Mouse (Mus musculus): ENCODE results near the gene Ssh3. TPM values are rescaled to one million over a fixed set of nuclear protein-coding genes. Genes with fewer than 3 reads are reported as not detected.
A peak's percentile ranks its signal among the peaks of the same experiment; 100 is the strongest.

Ssh3 gene
- polyA plus RNA-seq, 1 experiment from 2014 or later = 2.1 TPM

GRCm38 (mm10) chr19:4240247-4240668 lies 28.7 kb downstream of the Ssh3 start:
- no peak for DNase-seq (ENCODE audit: low spot score, missing footprints)
- H3K9ac ChIP-seq (ENCODE audit: low read length) = no peak overlapping the region
- no peaks in the 10 kb centered on the region for H3K9me3 ChIP-seq (ENCODE audit: control insufficient read depth, low read length)
- H3K27ac ChIP-seq (ENCODE audit: low read depth, low read length) = no peak overlapping the region
- H3K4me2 ChIP-seq = no peak overlapping the region
- no peak for ATAC-seq (ENCODE audit: low FRiP score)
- no peaks in the 10 kb centered on the region for H3K36me3 ChIP-seq (ENCODE audit: control insufficient read depth, insufficient read depth, low read length)
- H3K27me3 ChIP-seq (ENCODE audit: control insufficient read depth, insufficient read depth, low read length) = no peaks in the 10 kb centered on the region
- no peaks in the 10 kb centered on the region for H3K4me1 ChIP-seq (ENCODE audit: control insufficient read depth, insufficient read depth, low read length)
- WGBS = 73% methylated on average over 8 of the region's 8 CpGs
- H3K4me3 ChIP-seq (ENCODE audit: low read depth, low read length) = no peak overlapping the region

GRCm38 (mm10) chr19:4234548-4234947 lies 34.4 kb downstream of the Ssh3 start:
- Histone ChIP-seq H3K9ac (ENCODE audit: low read length) (no peak overlapping the region), H3K4me2 (no peak overlapping the region), H3K36me3 (ENCODE audit: control insufficient read depth, insufficient read depth, low read length) (no peaks in the 10 kb centered on the region), H3K4me3 (ENCODE audit: low read depth, low read length) (no peak overlapping the region), H3K9me3 (ENCODE audit: control insufficient read depth, low read length) (no peaks in the 10 kb centered on the region), H3K4me1 (ENCODE audit: control insufficient read depth, insufficient read depth, low read length) (peaks cover 9% of the 10 kb centered on the region), H3K27ac (ENCODE audit: low read depth, low read length) (no peak overlapping the region), H3K27me3 (ENCODE audit: control insufficient read depth, insufficient read depth, low read length) (peaks cover under 1% of the 10 kb centered on the region; the same call in 1 of the 2 replicates)
- DNase-seq (ENCODE audit: low spot score, missing footprints) = no peak
- ATAC-seq (ENCODE audit: low FRiP score) = no peak
- 81% methylated on average over 4 of the region's 4 CpGs for WGBS

GRCm38 (mm10) chr19:4232651-4233050 lies 36.3 kb downstream of the Ssh3 start:
- Histone ChIP-seq H3K9ac (ENCODE audit: low read length) (peak overlapping the region; percentile 67), H3K27me3 (ENCODE audit: control insufficient read depth, insufficient read depth, low read length) (peaks cover 3% of the 10 kb centered on the region; the same call in 1 of the 2 replicates), H3K4me2 (no peak overlapping the region)

GRCm38 (mm10) chr19:4232186-4232572 lies 36.8 kb downstream of the Ssh3 start:
- DNase-seq (ENCODE audit: low spot score, missing footprints) (no peak), ATAC-seq (ENCODE audit: low FRiP score) (no peak; the same call in 1 of the 2 replicates)
- H3K27ac ChIP-seq (ENCODE audit: low read depth, low read length) = no peak overlapping the region
- H3K9me3 ChIP-seq (ENCODE audit: control insufficient read depth, low read length) = no peaks in the 10 kb centered on the region
- peak overlapping the region; percentile 67 for H3K9ac ChIP-seq (ENCODE audit: low read length)
- WGBS = 80% methylated on average over 2 of the region's 2 CpGs
- peaks cover 9% of the 10 kb centered on the region for H3K4me1 ChIP-seq (ENCODE audit: control insufficient read depth, insufficient read depth, low read length)
- peaks cover 3% of the 10 kb centered on the region; the same call in 1 of the 2 replicates for H3K27me3 ChIP-seq (ENCODE audit: control insufficient read depth, insufficient read depth, low read length)
- H3K4me3 ChIP-seq (ENCODE audit: low read depth, low read length) = peak overlapping the region; percentile 49
- H3K4me2 ChIP-seq = peak overlapping the region; percentile 80
- no peaks in the 10 kb centered on the region for H3K36me3 ChIP-seq (ENCODE audit: control insufficient read depth, insufficient read depth, low read length)

More at GRCm38 (mm10) chr19:4232651-4233050, 36.3 kb downstream of the Ssh3 start:
- no peaks in the 10 kb centered on the region for H3K36me3 ChIP-seq (ENCODE audit: control insufficient read depth, insufficient read depth, low read length)
- ATAC-seq (ENCODE audit: low FRiP score) (no peak), DNase-seq (ENCODE audit: low spot score, missing footprints) (no peak)
- 81% methylated on average over 7 of the region's 7 CpGs for WGBS
- no peaks in the 10 kb centered on the region for H3K9me3 ChIP-seq (ENCODE audit: control insufficient read depth, low read length)
- peaks cover 9% of the 10 kb centered on the region for H3K4me1 ChIP-seq (ENCODE audit: control insufficient read depth, insufficient read depth, low read length)
- no peak overlapping the region for H3K27ac ChIP-seq (ENCODE audit: low read depth, low read length)
- H3K4me3 ChIP-seq (ENCODE audit: low read depth, low read length) = no peak overlapping the region

GRCm38 (mm10) chr19:4231253-4232185 lies 37.5 kb downstream of the Ssh3 start, which contains the start of gene Pold4:
Gene Pold4 (plus strand): TSS chr19:4231899.
- Histone ChIP-seq H3K9ac (ENCODE audit: low read length) (peak within 1 kb of the TSS; percentile 67), H3K27me3 (ENCODE audit: control insufficient read depth, insufficient read depth, low read length) (peaks cover 3% of the 10 kb centered on the region; the same call in 1 of the 2 replicates), H3K4me3 (ENCODE audit: low read depth, low read length) (peak within 1 kb of the TSS; percentile 49), H3K9me3 (ENCODE audit: control insufficient read depth, low read length) (no peaks in the 10 kb centered on the region), H3K4me2 (peak within 1 kb of the TSS; percentile 80), H3K36me3 (ENCODE audit: control insufficient read depth, insufficient read depth, low read length) (no peaks in the 10 kb centered on the region), H3K4me1 (ENCODE audit: control insufficient read depth, insufficient read depth, low read length) (peaks cover 9% of the 10 kb centered on the region), H3K27ac (ENCODE audit: low read depth, low read length) (no peak within 1 kb of the TSS)
- WGBS = 12% methylated on average over 26 of the region's 26 CpGs
- peak; percentile 96 for DNase-seq (ENCODE audit: low spot score, missing footprints)
- peak; percentile 92 for ATAC-seq (ENCODE audit: low FRiP score)

GRCm38 (mm10) chr19:4230415-4230814 lies 38.6 kb downstream of the Ssh3 start:
- Histone ChIP-seq H3K27me3 (ENCODE audit: control insufficient read depth, insufficient read depth, low read length) (peaks cover 3% of the 10 kb centered on the region; the same call in 1 of the 2 replicates), H3K4me1 (ENCODE audit: control insufficient read depth, insufficient read depth, low read length) (peaks cover 9% of the 10 kb centered on the region), H3K4me3 (ENCODE audit: low read depth, low read length) (no peak overlapping the region), H3K36me3 (ENCODE audit: control insufficient read depth, insufficient read depth, low read length) (no peaks in the 10 kb centered on the region), H3K9ac (ENCODE audit: low read length) (no peak overlapping the region), H3K4me2 (no peak overlapping the region), H3K9me3 (ENCODE audit: control insufficient read depth, low read length) (no peaks in the 10 kb centered on the region), H3K27ac (ENCODE audit: low read depth, low read length) (no peak overlapping the region)
- 75% methylated on average over 8 of the region's 8 CpGs for WGBS
- no peak for ATAC-seq (ENCODE audit: low FRiP score)
- DNase-seq (ENCODE audit: low spot score, missing footprints) = no peak

- Histone ChIP-seq H3K9me3 (ENCODE audit: control insufficient read depth, low read length) (no peaks in the 10 kb centered on the region), H3K4me1 (ENCODE audit: control insufficient read depth, insufficient read depth, low read length) (peaks cover 9% of the 10 kb centered on the region), H3K36me3 (ENCODE audit: control insufficient read depth, insufficient read depth, low read length) (no peaks in the 10 kb centered on the region), H3K27ac (ENCODE audit: low read depth, low read length) (no peak overlapping the region), H3K27me3 (ENCODE audit: control insufficient read depth, insufficient read depth, low read length) (peaks cover 3% of the 10 kb centered on the region; the same call in 1 of the 2 replicates), H3K4me3 (ENCODE audit: low read depth, low read length) (no peak overlapping the region), H3K9ac (ENCODE audit: low read length) (no peak overlapping the region), H3K4me2 (no peak overlapping the region)
- WGBS = 49% methylated on average over 9 of the region's 9 CpGs
- DNase-seq (ENCODE audit: low spot score, missing footprints) (peak; percentile 62), ATAC-seq (ENCODE audit: low FRiP score) (no peak)
Observed at GRCm38 (mm10) chr19:4229451-4230076, 39.4 kb downstream of the Ssh3 start.

GRCm38 (mm10) chr19:4228891-4229290 lies 40.1 kb downstream of the Ssh3 start:
- Histone ChIP-seq H3K27ac (ENCODE audit: low read depth, low read length) (no peak overlapping the region), H3K9ac (ENCODE audit: low read length) (no peak overlapping the region), H3K36me3 (ENCODE audit: control insufficient read depth, insufficient read depth, low read length) (no peaks in the 10 kb centered on the region), H3K4me1 (ENCODE audit: control insufficient read depth, insufficient read depth, low read length) (peaks cover 9% of the 10 kb centered on the region), H3K4me2 (no peak overlapping the region), H3K4me3 (ENCODE audit: low read depth, low read length) (no peak overlapping the region), H3K27me3 (ENCODE audit: control insufficient read depth, insufficient read depth, low read length) (peaks cover 3% of the 10 kb centered on the region; the same call in 1 of the 2 replicates), H3K9me3 (ENCODE audit: control insufficient read depth, low read length) (no peaks in the 10 kb centered on the region)
- DNase-seq (ENCODE audit: low spot score, missing footprints) (peak; percentile 64), ATAC-seq (ENCODE audit: low FRiP score) (no peak)
- WGBS = 78% methylated on average over 4 of the region's 4 CpGs
